Mouse (Mus musculus): ENCODE results near the gene Tmem50b. TPM values are rescaled to one million over a fixed set of nuclear protein-coding genes. Genes with fewer than 3 reads are reported as not detected.

Gene Tmem50b
- polyA plus RNA-seq, 1 experiment = 37.8 TPM

DNA sequence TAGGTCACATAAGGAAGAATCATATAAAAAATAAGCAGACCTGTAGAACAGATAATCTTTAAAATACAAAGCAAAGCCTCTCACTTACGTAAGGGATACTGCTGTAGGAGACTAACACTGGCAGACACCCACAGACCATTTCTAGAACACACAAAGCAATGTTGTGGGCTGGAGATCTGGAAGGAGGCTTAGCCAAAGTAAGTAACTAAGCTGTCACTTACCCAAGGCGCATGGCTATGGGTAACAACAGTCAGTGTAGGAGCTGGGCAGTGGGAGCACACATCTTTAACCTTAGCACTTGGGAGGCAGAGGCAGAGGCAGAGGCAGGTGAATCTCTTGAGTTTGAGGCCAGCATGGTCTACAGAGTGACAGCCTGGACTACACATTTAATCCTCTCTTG, 42.0 kb upstream of the Tmem50b start:
- peaks cover 49% of the 10 kb centered on the region for H3K36me3 ChIP-seq (ENCODE audit: control insufficient read depth, insufficient read depth, low read length)
- DNase-seq = no peak
- no peak overlapping the region for H3K4me3 ChIP-seq (ENCODE audit: control insufficient read depth, insufficient read depth, low read length)
- H3K4me1 ChIP-seq (replicated peaks; ENCODE audit: control insufficient read depth, insufficient read depth, low read length) = no peaks in the 10 kb centered on the region
- H3K27ac ChIP-seq (ENCODE audit: control insufficient read depth, insufficient read depth, low read length) = no peak overlapping the region
- WGBS = over 99% methylated on average over 2 of the region's 2 CpGs
- H3K27me3 ChIP-seq (ENCODE audit: control insufficient read depth, insufficient read depth, low read length) = no peaks in the 10 kb centered on the region
- TF ChIP-seq POLR2A (IDR thresholded peaks at IDR 0.05; ENCODE audit: control insufficient read depth, extremely low read depth, insufficient read depth, low read length, poor library complexity) (no peak), CTCF (IDR thresholded peaks at IDR 0.05; ENCODE audit: borderline replicate concordance, control insufficient read depth, extremely low read depth, insufficient read depth, low read length, poor library complexity) (no peak)

DNA sequence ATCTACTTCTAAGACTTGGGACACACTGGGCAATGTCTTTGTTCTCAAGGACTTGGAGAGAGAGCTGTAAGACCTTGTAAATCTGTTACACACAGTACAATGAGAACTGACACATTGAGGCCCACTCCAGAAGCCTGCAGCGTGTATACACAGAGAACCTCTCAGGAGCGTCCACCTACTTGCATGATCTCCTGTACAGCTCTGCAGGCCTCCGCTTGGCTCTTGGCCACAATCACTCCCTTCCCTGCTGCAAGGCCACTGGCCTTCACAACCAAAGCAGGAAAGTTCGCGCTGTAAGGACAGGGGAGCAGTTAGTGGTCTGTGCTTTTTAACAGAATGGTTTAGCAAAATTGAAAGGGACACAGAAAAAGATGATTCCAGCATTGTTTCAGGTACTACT, 41.6 kb upstream of the Tmem50b start:
- no peak overlapping the region for H3K4me3 ChIP-seq (ENCODE audit: control insufficient read depth, insufficient read depth, low read length)
- peaks cover 49% of the 10 kb centered on the region for H3K36me3 ChIP-seq (ENCODE audit: control insufficient read depth, insufficient read depth, low read length)

DNA sequence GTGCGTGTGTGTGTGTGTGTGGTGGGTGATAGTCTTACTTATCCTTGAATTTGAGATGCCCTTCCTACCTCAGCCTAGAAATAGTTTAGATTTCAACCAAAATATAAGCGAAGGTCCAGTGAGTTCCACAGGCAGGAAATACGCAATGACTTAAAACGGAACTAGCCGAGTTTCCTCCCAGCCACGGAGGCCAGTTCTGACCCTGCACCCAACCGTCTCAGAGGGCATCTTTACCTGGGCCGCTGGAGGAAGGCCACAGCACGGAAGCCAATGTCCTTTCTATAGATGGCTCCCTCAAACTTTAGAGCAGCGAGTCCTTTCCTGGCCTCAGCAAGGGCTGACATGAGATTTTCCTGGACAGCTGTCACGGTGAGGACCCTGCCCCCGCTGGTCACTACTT, 36.0 kb upstream of the Tmem50b start:
- Histone ChIP-seq H3K4me3 (ENCODE audit: control insufficient read depth, insufficient read depth, low read length) (no peak overlapping the region), H3K36me3 (ENCODE audit: control insufficient read depth, insufficient read depth, low read length) (peaks cover 59% of the 10 kb centered on the region), H3K27ac (ENCODE audit: control insufficient read depth, insufficient read depth, low read length) (no peak overlapping the region), H3K4me1 (replicated peaks; ENCODE audit: control insufficient read depth, insufficient read depth, low read length) (no peaks in the 10 kb centered on the region), H3K27me3 (ENCODE audit: control insufficient read depth, insufficient read depth, low read length) (no peaks in the 10 kb centered on the region)
- DNase-seq = no peak
- no peak for TF ChIP-seq POLR2A (IDR thresholded peaks at IDR 0.05; ENCODE audit: control insufficient read depth, extremely low read depth, insufficient read depth, low read length, poor library complexity)
- no peak for TF ChIP-seq CTCF (IDR thresholded peaks at IDR 0.05; ENCODE audit: borderline replicate concordance, control insufficient read depth, extremely low read depth, insufficient read depth, low read length, poor library complexity)
- 95% methylated on average over 12 of the region's 12 CpGs for WGBS

More for the DNA sequence above, 41.6 kb upstream of the Tmem50b start:
- TF ChIP-seq CTCF (IDR thresholded peaks at IDR 0.05; ENCODE audit: borderline replicate concordance, control insufficient read depth, extremely low read depth, insufficient read depth, low read length, poor library complexity) = no peak
- TF ChIP-seq POLR2A (IDR thresholded peaks at IDR 0.05; ENCODE audit: control insufficient read depth, extremely low read depth, insufficient read depth, low read length, poor library complexity) = no peak
- Histone ChIP-seq H3K27ac (ENCODE audit: control insufficient read depth, insufficient read depth, low read length) (no peak overlapping the region), H3K4me1 (replicated peaks; ENCODE audit: control insufficient read depth, insufficient read depth, low read length) (no peaks in the 10 kb centered on the region), H3K27me3 (ENCODE audit: control insufficient read depth, insufficient read depth, low read length) (no peaks in the 10 kb centered on the region)
- no peak for DNase-seq
- WGBS = 98% methylated on average over 5 of the region's 5 CpGs

DNA sequence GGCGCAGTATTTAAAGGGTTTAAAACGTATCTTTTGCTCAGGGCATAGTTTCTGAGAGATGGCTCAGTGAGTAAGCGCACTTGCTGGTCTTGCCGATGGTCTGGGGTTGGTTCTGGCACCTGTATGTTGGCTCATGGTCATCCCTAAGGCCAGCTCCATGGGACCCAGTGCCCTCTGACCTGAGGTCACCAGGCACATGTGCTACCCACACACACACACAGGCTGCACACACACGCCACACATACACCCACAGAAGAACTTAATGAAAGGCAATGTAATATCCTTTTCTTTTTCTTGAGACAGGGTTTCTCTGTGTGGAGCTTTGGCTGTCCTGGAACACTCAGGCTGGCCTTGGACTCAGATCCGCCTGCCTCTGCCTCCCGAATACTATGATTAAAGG, 35.3 kb upstream of the Tmem50b start:
- DNase-seq = no peak
- H3K27ac ChIP-seq (ENCODE audit: control insufficient read depth, insufficient read depth, low read length) = no peak overlapping the region
- 96% methylated on average over 7 of the region's 7 CpGs for WGBS
- TF ChIP-seq POLR2A (IDR thresholded peaks at IDR 0.05; ENCODE audit: control insufficient read depth, extremely low read depth, insufficient read depth, low read length, poor library complexity) = no peak
- TF ChIP-seq CTCF (IDR thresholded peaks at IDR 0.05; ENCODE audit: borderline replicate concordance, control insufficient read depth, extremely low read depth, insufficient read depth, low read length, poor library complexity) = no peak
- no peak overlapping the region for H3K4me3 ChIP-seq (ENCODE audit: control insufficient read depth, insufficient read depth, low read length)
- no peaks in the 10 kb centered on the region for H3K4me1 ChIP-seq (replicated peaks; ENCODE audit: control insufficient read depth, insufficient read depth, low read length)
- no peaks in the 10 kb centered on the region for H3K27me3 ChIP-seq (ENCODE audit: control insufficient read depth, insufficient read depth, low read length)
- peaks cover 57% of the 10 kb centered on the region for H3K36me3 ChIP-seq (ENCODE audit: control insufficient read depth, insufficient read depth, low read length)

DNA sequence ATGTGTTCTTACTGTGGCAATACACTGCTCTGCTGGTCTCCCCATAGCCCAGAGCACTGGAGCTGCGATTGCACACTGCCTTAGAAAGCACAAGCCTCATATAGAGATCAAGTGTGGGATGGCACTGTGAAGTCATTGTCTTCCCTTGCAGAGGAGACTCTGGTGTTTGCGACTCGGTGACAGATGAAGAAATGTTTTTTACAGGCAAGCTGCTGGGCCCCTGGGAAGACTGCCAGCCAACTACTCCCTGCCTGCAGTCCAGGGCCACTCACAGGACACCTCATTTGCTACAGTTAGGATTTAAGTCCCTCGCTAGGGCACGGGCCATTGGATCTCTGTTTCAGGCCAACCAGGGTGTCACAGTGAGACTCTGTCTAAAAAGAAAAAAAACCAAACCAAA, 34.8 kb upstream of the Tmem50b start:
- no peaks in the 10 kb centered on the region for H3K4me1 ChIP-seq (replicated peaks; ENCODE audit: control insufficient read depth, insufficient read depth, low read length)
- peaks cover 54% of the 10 kb centered on the region for H3K36me3 ChIP-seq (ENCODE audit: control insufficient read depth, insufficient read depth, low read length)
- no peak for DNase-seq
- H3K27ac ChIP-seq (ENCODE audit: control insufficient read depth, insufficient read depth, low read length) = no peak overlapping the region
- TF ChIP-seq CTCF (IDR thresholded peaks at IDR 0.05; ENCODE audit: borderline replicate concordance, control insufficient read depth, extremely low read depth, insufficient read depth, low read length, poor library complexity) = no peak
- no peak for TF ChIP-seq POLR2A (IDR thresholded peaks at IDR 0.05; ENCODE audit: control insufficient read depth, extremely low read depth, insufficient read depth, low read length, poor library complexity)
- WGBS = 97% methylated on average over 5 of the region's 5 CpGs
- H3K27me3 ChIP-seq (ENCODE audit: control insufficient read depth, insufficient read depth, low read length) = no peaks in the 10 kb centered on the region
- no peak overlapping the region for H3K4me3 ChIP-seq (ENCODE audit: control insufficient read depth, insufficient read depth, low read length)

DNA sequence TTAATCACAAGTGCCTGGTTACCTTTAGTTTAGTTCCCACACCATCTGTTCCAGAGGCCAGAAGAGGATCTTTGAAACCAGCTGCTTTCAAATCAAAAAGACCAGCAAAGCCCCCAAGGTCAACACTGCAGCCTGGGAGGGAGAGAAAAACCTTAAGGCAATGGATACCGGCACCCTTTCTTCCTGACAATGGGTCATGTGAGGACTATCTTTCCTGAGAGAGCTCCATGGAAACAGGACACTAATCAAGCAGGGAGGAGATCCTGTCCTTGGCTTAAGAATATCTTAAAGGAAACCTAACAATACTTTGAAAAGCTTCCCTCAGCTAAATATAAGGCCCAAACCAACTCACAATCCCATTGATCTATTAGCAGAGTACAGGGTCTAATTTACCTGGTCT, 33.0 kb upstream of the Tmem50b start:
- no peak for TF ChIP-seq POLR2A (IDR thresholded peaks at IDR 0.05; ENCODE audit: control insufficient read depth, extremely low read depth, insufficient read depth, low read length, poor library complexity)
- no peak for TF ChIP-seq CTCF (IDR thresholded peaks at IDR 0.05; ENCODE audit: borderline replicate concordance, control insufficient read depth, extremely low read depth, insufficient read depth, low read length, poor library complexity)
- WGBS = 93% methylated on average over 1 of the region's 1 CpGs
- DNase-seq = no peak
- Histone ChIP-seq H3K4me1 (replicated peaks; ENCODE audit: control insufficient read depth, insufficient read depth, low read length) (no peaks in the 10 kb centered on the region), H3K27ac (ENCODE audit: control insufficient read depth, insufficient read depth, low read length) (no peak overlapping the region), H3K4me3 (ENCODE audit: control insufficient read depth, insufficient read depth, low read length) (no peak overlapping the region), H3K27me3 (ENCODE audit: control insufficient read depth, insufficient read depth, low read length) (no peaks in the 10 kb centered on the region), H3K36me3 (ENCODE audit: control insufficient read depth, insufficient read depth, low read length) (peaks cover 51% of the 10 kb centered on the region)

DNA sequence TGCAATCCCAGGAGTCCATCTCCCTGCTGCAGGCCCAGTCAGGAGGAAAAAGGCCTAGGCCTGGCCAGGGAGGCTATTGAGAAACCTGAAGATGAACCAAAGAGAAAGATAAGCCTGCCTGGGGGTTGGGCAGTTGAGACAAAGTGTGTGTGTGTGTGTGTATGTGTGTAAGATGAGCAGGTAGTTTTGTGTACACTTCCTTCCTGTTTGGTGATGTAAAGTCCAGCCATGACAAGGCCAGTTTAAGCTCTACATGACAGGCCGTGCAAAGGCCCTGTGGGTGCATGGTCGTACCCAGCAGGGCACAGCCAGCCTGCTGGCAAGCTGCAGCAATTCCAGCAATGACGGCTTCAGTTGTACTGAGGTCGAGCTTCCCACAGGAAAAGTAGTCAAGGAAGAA, 32.1 kb upstream of the Tmem50b start:
- H3K27ac ChIP-seq (ENCODE audit: control insufficient read depth, insufficient read depth, low read length) = no peak overlapping the region
- H3K36me3 ChIP-seq (ENCODE audit: control insufficient read depth, insufficient read depth, low read length) = peaks cover 55% of the 10 kb centered on the region
- DNase-seq = no peak
- TF ChIP-seq CTCF (IDR thresholded peaks at IDR 0.05; ENCODE audit: borderline replicate concordance, control insufficient read depth, extremely low read depth, insufficient read depth, low read length, poor library complexity) = no peak
- no peak for TF ChIP-seq POLR2A (IDR thresholded peaks at IDR 0.05; ENCODE audit: control insufficient read depth, extremely low read depth, insufficient read depth, low read length, poor library complexity)
- no peaks in the 10 kb centered on the region for H3K4me1 ChIP-seq (replicated peaks; ENCODE audit: control insufficient read depth, insufficient read depth, low read length)
- WGBS = 96% methylated on average over 4 of the region's 4 CpGs
- H3K27me3 ChIP-seq (ENCODE audit: control insufficient read depth, insufficient read depth, low read length) = no peaks in the 10 kb centered on the region
- no peak overlapping the region for H3K4me3 ChIP-seq (ENCODE audit: control insufficient read depth, insufficient read depth, low read length)
